Mouse (Mus musculus): ENCODE data around the gene Ier2. TPM values are rescaled to one million over a fixed set of nuclear protein-coding genes. Genes with fewer than 3 reads are reported as not detected.

The Ier2 gene
- total RNA-seq, 2 experiments from 2014 or later: 33.3 to 47.6 TPM

DNA sequence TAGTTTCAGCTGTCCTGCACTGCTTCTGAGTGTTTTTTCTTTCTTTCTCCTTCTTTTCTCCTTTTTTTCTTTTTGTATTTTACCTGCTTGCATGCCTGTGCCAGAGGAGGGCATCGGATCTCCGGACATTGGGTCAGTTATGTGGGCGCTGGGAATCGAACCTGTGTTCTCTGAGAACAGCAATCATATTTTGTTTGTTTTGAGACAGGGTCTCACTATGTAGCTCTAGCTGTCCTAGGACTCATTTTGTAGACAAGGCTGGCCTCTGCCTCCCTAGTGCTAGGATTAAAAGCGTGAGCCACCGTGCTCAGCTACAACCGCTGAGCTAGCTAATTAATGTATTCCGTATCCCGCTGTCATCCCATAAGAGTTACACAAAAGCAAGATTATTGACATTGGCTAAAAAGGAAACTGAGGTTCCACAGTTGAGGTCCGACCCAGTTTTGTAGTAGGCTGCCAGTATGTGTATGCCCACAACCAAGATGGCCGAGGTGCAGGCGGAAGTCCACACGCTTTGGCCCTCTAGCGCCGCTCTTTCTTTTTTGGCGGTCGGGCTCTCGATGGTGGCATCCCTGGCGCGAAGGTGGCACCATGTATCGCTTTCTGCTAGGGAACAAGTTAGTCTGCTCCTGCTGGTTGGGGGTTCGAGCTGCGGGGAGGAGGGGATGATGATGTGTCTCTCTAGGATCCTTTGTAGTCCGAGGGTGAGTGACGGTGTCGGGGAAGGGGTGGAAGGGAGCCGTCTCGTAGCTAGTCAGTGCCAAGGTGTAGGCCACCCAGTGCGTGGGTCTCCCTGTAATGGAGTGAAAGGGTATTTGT, 2.1 kb upstream of the Ier2 start:
- ATAC-seq (replicated peaks; ENCODE audit: poor library complexity, severe bottlenecking): peak; percentile 11

DNA sequence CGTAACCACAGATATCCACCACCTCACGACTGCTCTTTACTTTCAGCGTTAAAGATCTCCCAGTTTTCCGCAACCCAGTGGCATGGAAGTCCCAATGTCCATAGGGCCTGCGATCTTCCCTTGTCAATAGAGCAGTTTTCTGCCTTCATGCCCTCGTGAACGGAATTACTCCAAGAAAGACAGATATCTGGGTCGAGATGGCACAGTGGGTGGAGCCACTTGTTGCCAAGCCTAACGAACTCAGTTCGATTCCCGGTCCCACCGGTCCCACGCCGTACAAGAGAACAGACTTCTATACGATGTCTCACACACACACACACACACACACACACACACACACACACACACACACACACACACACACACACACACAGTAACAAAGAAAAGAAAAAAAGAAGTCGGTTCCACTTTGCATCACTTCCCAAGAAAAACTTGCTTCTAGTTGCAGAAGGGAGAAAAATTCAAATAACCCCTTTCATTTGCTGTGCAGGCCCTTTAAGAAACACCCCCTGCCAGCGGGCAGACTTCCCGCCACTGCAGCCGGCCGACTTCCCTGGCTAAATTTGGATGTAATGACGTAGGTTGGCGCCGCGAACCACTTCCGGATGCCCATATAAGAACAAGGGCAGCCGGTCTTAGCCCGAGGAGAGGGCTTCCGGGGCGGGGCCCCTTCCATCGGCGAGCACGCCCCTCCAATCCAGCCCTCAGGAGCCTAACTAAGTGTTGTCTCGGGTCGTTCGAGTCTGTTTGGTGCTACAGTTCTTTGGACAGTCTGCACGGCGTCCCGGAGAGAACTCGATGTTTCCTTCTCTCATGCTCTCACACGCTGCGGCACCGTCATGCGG, 1.1 kb upstream of the Ier2 start:
- ATAC-seq (replicated peaks; ENCODE audit: poor library complexity, severe bottlenecking): peak; percentile 41

DNA sequence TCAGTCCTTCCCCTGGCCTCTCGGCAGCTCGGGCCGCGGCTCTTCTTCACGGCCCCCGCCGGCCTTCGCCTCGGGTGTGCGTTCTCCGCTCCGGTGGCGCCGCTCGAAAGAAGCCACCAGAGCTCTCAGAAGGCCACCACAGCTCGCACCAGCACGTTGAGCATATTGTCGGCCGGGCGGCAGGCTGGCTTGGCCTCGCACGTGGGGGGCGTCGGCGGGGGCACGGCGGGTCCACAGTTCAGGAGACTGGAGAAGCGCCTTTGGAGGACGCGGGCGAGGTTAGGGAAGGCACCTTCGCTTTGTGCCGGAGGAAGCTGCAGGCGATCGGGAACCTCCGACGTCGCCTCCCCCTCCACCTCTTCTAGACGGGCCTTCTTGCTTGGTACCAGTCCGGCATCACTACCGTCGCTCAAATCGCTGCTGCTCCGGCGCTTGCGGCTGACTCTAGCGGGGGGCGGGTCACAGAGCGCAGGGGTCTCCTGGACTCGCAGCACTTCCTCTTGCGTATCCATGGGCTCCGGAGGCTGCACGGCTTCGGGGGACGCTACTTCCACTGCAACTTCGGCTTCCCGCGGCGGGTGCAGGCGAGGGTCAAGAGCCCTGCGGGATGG, 586 bp downstream of the Ier2 start:
- peak; percentile 33 for ATAC-seq (replicated peaks; ENCODE audit: poor library complexity, severe bottlenecking)

DNA sequence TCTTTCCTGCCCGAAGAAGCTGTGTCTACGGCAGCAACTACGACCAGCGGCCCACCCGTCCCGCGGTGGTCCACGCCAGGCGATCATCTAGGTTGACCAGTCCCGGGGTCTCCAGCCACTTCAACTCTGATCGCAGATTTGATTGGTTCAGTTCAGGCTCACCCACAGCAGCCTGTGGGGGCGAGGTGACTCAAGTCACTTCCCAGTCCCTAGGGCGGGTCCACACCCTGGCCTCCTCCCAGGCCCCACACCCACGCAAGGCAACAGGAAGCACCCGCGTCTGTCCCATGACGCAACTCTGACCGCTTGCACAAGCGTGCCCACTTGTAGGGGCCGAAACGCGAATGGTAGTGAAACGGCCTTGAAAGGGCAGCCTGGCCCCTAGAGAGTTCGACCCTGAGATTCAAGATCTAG, 1.2 kb downstream of the Ier2 start:
- peak; percentile 34 for ATAC-seq (replicated peaks; ENCODE audit: poor library complexity, severe bottlenecking)

DNA sequence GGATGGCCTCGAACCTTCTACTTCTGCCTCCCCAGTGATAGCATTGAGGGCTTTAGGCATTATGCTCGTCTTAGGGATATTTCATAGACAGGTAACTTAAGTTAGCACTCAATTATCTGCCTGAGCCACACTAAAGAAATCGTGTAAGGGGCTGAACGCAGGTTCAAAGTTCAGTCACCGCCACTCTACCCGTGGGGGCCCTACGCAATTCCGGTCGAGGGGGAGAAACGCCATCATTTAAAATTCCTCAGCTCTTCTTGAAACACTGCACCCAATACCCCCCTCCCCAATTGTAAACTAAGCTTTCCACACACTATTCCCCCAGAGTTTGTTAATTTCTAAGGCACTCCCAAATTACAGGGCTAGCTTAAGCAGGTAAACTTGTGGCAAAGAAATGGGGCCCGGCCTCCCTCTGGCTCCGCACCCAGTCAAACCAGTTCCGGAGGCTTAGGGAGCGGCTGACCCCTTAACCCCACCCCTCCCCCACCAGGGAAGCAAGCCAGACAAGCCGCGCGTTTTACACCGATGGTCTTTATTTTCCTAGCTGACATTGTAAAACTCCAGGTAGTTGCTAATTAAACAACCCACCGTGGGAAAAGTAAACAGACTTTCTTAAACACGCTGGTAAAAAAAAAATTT, 1.7 kb downstream of the Ier2 start:
- ATAC-seq (replicated peaks; ENCODE audit: poor library complexity, severe bottlenecking): no peak

DNA sequence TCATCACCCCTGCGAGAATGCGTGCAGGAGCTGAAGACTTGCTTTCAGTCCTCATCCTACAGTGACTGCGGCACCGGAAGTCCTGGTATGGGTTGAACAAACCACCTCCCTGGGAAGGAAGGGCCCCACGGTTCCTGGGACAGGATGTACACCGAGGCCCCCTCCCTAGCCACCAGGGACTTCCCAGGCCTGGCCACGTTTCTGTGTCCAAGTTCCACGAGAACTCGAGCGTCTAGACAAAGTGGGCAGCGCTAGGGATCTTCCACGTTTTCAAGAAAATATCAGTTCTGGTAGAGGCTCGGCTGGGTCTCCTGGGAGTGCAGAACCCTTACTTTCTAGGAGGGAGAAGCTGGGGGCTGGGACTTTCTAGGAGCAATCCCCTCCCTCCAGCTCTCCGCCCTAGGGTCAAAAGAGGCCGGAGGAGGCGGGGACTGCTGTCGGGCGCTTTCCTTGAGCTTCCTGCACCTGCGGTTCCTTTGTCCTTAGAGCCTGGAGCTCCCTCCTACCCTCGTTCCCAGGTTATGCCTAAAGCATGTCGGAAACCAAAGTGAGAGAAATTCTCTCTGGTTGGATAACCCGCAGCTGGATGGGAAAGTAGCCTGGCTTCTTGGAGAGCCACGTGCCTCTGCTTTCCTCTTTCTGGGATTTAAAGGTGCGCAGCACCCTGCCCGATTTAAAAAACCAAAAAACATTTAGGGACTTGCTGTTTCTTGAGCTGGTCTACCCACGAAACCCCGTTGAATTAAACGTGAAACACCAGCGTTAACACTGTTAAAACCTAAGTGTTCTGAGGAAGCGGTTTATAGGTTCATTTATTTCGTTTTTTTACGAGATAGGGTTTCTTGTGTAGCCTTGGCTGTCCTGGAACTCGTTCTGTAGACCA, 2.5 kb downstream of the Ier2 start:
- peak; percentile 7 for ATAC-seq (replicated peaks; ENCODE audit: poor library complexity, severe bottlenecking)

DNA sequence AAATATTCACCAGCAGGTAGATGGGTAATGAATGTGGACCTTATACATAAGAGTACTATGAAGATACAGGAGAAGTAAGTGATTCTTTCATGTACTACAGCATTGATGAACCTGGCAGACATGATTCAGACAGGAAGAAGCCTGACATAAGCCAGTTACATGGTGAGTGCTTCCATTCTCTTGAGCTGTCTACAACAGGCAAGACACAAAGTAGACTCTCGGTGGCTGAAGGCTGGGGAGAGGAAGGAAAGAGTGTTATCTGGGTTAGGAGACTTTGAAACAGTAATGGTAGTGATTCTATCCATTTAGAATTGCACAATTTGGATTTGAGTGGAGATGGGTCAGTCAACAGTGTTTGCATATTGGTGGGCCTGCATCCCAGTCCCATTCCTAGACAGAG, 3.7 kb downstream of the Ier2 start:
- no peak for ATAC-seq (replicated peaks; ENCODE audit: poor library complexity, severe bottlenecking)

DNA sequence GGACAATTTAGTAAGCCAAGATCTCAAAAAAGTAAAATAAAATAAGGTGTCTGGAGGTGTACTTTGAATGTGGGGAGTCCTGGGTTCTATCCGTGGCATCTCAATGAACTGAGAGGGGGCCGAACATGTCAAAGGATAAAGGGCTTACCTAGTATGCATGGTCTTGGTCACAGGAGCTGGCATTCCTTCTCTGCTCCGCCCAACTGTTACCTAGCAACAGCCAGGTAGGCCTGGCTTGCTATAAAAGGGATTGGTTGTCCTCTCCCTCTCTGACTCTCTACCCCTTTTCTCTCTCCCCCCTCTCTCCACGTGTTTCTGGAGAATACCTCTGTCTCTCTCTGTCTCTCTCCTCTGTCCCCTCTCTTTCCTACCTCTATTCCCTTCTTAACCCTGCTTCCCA, 5.0 kb downstream of the Ier2 start:
- no peak for ATAC-seq (replicated peaks; ENCODE audit: poor library complexity, severe bottlenecking)

DNA sequence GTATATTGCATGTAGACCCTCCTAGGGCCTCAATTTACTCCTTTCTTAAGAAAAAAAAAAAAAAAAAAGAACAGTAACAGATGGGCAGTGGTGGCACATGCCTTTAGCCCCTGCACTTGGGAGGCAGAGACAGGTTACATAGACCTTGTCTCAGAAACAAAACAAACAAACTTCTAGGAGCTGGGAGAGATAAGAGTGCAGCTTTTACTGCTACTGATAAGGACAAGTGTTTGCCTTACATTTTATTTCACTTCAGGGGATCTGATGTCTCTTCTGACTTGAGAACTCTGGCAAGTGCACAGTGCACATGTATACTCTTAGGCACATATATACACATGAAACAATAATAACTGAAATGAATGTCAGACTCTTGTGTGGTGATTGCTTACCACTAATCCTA, 5.4 kb downstream of the Ier2 start:
- no peak for ATAC-seq (replicated peaks; ENCODE audit: poor library complexity, severe bottlenecking)

DNA sequence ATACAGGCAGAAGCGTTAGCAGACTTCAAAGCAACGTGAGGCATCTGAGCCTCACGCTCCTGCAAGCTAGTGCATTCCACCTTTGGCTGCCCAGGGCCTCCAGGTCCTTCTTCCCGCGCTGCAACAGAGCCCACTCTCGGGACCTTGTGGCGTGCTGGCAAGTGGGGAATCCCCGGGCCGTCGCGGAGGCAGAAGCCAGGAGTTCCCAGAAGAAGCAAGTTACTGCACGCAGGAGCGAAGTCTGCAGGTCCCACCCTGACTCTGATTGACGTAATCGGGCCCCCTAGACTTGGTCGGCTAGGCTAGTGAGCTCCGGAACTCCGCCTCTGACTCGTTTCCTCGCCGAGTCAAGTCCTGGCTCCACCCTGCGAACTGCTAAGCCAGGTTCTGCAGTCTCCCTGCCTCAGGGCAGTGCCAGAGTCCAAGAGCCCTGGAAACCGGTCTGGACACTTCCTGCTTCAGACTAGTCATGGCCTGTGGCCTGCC, 6.0 kb downstream of the Ier2 start:
- ATAC-seq (replicated peaks; ENCODE audit: poor library complexity, severe bottlenecking): peak; percentile 62

DNA sequence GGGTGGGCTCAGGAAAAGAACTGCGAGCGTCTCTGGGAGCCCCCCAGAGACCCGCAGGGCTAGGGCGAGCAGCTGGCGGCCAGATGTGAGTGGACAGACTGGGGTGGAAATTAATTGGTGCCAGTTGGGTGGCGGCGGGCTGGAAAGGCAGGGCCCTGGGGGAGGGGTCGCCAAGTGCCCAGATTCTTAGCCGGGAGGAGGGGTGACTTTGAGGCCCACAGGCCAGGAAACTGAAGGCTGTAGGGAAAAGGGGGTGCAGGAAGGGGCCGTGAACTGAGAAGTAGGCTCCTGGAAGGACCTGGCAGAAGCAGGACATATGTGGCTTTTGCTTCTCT, 6.5 kb downstream of the Ier2 start:
- ATAC-seq (replicated peaks; ENCODE audit: poor library complexity, severe bottlenecking): no peak

DNA sequence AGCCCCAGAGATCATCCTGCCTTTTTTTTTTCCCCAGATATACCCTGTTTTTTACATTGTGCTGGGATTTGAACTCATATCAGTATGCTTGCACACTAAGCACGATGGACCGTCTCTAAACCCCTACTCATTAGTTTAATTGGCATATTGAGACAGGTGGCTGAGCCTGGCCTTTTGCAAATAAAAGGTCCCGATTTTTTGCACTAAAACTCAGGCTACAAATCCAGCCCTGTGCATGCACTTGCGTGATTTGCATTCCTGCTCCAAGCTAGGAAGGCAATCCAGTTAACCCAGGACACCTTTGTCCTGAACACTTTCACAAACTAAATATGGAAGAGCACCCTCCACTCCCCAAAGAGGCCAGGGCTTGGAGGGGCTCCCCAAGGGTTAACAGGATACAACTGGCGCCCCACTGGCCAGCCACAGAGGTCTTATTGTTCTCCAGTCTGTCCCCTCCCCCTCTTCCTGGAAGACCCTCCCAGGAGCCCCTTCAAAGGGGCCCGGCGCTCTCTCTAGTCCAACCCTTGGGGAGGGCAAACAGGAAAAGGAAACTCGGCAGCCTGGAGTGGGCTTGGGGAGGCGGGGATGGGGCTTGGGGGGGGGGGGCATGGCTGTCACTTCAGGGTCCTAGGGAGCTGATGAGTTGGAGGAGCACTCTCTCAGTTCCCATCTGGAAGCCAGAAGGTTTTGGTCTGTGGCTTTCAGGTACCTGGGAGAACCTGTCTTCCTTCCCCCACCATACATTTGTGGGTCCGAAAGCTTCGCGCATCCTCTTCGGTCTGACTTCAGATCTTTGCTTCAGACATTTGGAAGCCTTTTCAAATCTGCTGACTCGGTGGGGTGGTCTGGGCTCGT, 7.1 kb downstream of the Ier2 start:
- no peak for ATAC-seq (replicated peaks; ENCODE audit: poor library complexity, severe bottlenecking)

DNA sequence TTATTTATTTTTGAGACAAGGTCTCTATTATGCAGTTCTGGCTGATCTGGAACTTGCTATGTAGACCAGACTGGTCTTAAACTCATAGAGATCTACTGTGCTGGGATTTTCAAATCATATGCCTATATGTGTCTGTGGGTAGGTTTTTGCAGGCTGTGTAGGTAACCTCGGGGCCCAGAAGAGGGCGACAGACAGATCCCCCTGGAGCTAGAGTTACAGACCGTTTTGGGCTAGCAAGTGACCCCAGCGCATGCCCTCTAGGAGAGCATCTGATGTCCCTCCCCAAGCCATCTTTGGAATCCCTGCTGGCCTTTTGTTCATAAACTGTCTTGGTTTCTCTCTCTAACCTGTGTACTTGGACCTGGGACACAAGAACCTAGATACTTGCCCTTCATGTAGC, 8.1 kb downstream of the Ier2 start:
- ATAC-seq (replicated peaks; ENCODE audit: poor library complexity, severe bottlenecking): 0 out of 2 replicates have a peak, but pooled peaks have one; percentile 21

DNA sequence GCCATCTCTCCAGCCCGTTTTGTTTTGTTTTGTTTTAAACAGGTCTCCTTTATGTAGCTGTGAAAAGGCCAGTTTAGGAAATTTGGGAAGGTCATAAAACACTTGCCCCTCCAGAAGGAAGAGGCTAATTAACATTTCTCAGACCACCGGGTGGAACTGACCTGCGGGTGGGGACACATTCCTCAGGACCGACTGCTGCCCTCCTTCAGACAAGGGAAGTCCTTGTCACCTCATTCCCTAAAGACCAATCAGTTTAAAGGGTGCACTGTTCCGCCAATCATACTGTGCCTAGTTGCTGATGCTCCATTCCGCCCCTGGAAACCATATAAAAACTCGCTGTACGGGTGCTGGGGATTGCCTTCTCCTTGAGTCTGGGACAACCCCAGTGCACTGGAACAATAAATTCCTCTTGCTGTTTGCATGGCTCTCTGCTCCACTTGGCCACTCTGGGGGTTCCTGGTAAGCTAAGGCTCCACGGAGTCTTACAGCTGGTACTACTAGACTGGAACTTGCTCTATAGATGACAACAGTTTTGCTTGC, 9.5 kb downstream of the Ier2 start:
- ATAC-seq (replicated peaks; ENCODE audit: poor library complexity, severe bottlenecking): no peak

DNA sequence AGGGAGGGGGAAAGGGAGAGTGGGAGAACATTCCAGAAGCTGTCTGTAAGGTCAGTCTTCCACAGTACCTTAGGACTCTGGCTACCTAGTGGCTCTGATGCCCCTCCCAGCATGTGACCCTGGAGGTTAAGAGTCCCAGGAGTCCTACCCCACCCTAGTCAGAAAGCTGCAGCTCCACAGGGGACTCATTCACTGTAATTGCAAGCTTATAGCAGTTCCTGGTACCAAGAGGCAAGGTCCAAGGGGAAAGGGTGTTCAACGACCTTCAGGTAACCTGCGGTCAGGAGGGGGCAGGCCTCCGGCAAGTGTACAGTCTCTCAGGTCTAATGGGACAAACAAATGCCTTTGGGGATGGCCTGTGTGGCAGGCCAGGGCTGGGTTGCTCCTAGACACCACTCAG, 12.4 kb downstream of the Ier2 start:
- ATAC-seq (replicated peaks; ENCODE audit: poor library complexity, severe bottlenecking): no peak

DNA sequence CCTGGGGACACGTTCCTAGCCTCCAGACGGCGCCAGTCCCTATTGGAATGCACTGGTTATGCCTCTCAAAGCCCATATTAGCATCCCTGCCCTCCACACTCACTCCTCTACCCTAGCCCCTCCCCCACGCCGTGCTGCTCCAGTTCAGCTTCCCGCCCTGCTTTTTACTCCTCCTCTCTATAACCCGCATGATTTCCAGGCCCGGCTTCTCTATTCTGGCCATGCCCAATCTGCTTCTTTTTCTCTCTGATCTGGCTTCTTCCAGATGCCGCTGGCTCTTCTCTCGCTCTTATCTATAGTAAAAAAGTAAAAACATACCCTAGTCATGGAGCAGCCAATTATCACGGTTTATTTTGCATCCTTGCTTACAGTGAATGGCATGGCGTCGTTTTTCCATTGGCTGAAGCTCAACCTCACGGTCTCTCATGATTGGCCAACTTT, 15.2 kb downstream of the Ier2 start:
- 0 out of 2 replicates have a peak, but pooled peaks have one; percentile 35 for ATAC-seq (replicated peaks; ENCODE audit: poor library complexity, severe bottlenecking)

DNA sequence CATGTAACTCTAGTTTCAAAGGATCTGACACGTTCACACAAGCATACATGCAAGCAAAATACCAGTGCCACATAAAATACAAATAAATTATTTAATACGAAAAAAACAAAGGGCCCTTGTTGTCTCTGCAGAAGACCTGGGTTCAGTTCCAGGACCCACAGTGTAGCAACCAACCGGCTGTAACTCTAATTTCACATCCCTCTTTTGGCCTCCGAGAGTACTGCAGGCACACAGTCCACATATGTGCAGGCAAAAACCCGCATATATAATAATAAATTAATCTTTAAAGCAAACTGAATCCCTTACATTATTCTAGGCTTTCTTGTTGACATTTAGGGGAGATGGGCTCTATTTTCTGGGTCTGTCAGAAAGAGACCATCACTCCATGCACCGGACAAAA, 15.9 kb downstream of the Ier2 start:
- 0 out of 2 replicates have a peak, but pooled peaks have one; percentile 56 for ATAC-seq (replicated peaks; ENCODE audit: poor library complexity, severe bottlenecking)

DNA sequence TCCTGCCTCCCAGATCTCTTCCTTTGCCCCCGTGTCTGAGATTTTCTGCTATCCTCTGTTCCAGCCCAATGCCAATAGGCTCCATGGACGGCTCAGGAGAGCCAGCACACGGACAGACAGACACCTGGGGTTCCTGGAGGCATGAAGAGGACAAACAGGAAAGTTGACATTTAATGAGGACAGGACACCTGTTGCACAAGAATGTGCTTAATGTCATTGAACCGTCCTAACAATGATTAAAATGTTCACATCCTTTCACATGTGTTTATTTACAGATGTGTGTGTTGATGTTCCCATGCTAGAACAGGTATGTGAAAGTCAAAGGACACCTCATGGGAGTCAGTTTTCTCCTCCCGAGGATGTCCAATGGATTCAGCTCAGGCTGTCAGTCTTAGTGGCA, 19.6 kb downstream of the Ier2 start:
- ATAC-seq (replicated peaks; ENCODE audit: poor library complexity, severe bottlenecking): no peak

Measured in granulocyte monocyte progenitor cell, adult 5-6 weeks (primary cell).